Mouse (Mus musculus): Measurements from ENCODE around the gene Dusp18. TPM values are rescaled to one million over a fixed set of nuclear protein-coding genes. Genes with fewer than 3 reads are reported as not detected.

Gene Dusp18
- polyA plus RNA-seq, 1 experiment from 2014 or later = 13.7 TPM

- no peaks in the 10 kb centered on the region for H3K4me1 ChIP-seq (ENCODE audit: control insufficient read depth, insufficient read depth, low read length)
- H3K4me3 ChIP-seq (ENCODE audit: low read depth, low read length) = no peak overlapping the region
- no peak for DNase-seq (ENCODE audit: low spot score)
- ATAC-seq (ENCODE audit: insufficient number of reproducible peaks, low FRiP score, low TSS enrichment, low read depth) = no peak
- no peak overlapping the region for H3K4me2 ChIP-seq (ENCODE audit: low read depth, severe bottlenecking)
- H3K9me3 ChIP-seq (ENCODE audit: control insufficient read depth, low read length) = no peaks in the 10 kb centered on the region
- H3K27me3 ChIP-seq (ENCODE audit: control insufficient read depth, insufficient read depth, low read length) = no peaks in the 10 kb centered on the region
- H3K36me3 ChIP-seq (ENCODE audit: control insufficient read depth, insufficient read depth, low read length) = no peaks in the 10 kb centered on the region
- WGBS = 94% methylated on average over 3 of the region's 3 CpGs
- H3K9ac ChIP-seq (ENCODE audit: low read length) = no peak overlapping the region
- no peak overlapping the region for H3K27ac ChIP-seq (replicated peaks; ENCODE audit: low read depth, low read length)
These were observed 40.9 kb upstream of the Dusp18 start for GRCm38 (mm10) chr11:3854156-3854555.

DNA sequence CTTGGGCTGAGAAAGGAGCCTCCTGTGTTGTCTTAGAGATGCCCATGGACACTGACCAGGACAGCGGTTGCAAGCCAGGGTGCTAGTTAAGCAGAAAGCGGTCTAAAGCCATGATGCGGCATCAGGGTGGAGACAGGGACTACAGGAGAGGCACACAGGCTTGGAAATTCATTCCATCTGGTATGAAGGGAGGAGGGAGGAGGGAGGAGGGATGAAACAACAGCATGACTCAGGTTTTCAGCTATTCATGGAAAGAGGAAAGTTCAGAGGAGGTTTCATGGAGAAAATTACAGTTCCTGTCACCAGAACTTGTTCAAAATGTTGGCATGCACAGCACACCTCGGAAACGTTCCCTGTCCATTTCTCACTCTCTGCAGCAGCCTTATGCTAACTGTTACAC is 39.2 kb upstream of the Dusp18 start:
- WGBS = 94% methylated on average over 5 of the region's 5 CpGs
- no peak overlapping the region for H3K4me3 ChIP-seq (ENCODE audit: low read depth, low read length)
- H3K36me3 ChIP-seq (ENCODE audit: control insufficient read depth, insufficient read depth, low read length) = no peaks in the 10 kb centered on the region
- no peak for DNase-seq (ENCODE audit: low spot score)
- no peak overlapping the region for H3K4me2 ChIP-seq (ENCODE audit: low read depth, severe bottlenecking)
- no peak overlapping the region for H3K9ac ChIP-seq (ENCODE audit: low read length)
- H3K9me3 ChIP-seq (ENCODE audit: control insufficient read depth, low read length) = no peaks in the 10 kb centered on the region
- ATAC-seq (ENCODE audit: insufficient number of reproducible peaks, low FRiP score, low TSS enrichment, low read depth) = no peak
- no peaks in the 10 kb centered on the region for H3K27me3 ChIP-seq (ENCODE audit: control insufficient read depth, insufficient read depth, low read length)
- H3K27ac ChIP-seq (replicated peaks; ENCODE audit: low read depth, low read length) = no peak overlapping the region
- H3K4me1 ChIP-seq (ENCODE audit: control insufficient read depth, insufficient read depth, low read length) = no peaks in the 10 kb centered on the region

GRCm38 (mm10) chr11:3857902-3858301 is 37.1 kb upstream of the Dusp18 start:
- Histone ChIP-seq H3K27me3 (ENCODE audit: control insufficient read depth, insufficient read depth, low read length) (no peaks in the 10 kb centered on the region), H3K27ac (replicated peaks; ENCODE audit: low read depth, low read length) (no peak overlapping the region), H3K9ac (ENCODE audit: low read length) (no peak overlapping the region), H3K4me2 (ENCODE audit: low read depth, severe bottlenecking) (no peak overlapping the region), H3K4me1 (ENCODE audit: control insufficient read depth, insufficient read depth, low read length) (no peaks in the 10 kb centered on the region), H3K4me3 (ENCODE audit: low read depth, low read length) (no peak overlapping the region), H3K36me3 (ENCODE audit: control insufficient read depth, insufficient read depth, low read length) (no peaks in the 10 kb centered on the region), H3K9me3 (ENCODE audit: control insufficient read depth, low read length) (no peaks in the 10 kb centered on the region)
- DNase-seq (ENCODE audit: low spot score) (no peak), ATAC-seq (ENCODE audit: insufficient number of reproducible peaks, low FRiP score, low TSS enrichment, low read depth) (no peak)
- 71% methylated on average over 5 of the region's 5 CpGs for WGBS

DNA sequence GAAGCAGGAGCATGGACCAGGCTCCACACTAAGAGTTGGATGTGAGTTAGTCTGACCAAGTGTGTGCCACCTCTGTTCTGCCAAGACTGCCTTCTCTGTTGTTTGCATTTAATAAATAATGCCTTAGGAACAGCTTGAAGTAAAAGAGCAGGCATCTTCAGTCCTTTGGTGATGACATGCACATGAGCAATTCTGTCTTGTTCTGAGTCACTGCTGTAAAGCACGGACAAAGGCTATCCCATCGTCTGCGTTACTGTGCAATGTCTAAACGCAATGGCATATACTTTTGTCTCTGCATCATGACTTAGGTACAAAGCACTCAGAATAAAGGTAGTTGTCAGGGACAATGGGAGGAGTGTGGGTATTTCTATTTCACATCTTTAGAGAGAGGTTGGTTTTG is 35.3 kb upstream of the Dusp18 start:
- no peaks in the 10 kb centered on the region for H3K27me3 ChIP-seq (ENCODE audit: control insufficient read depth, insufficient read depth, low read length)
- H3K9me3 ChIP-seq (ENCODE audit: control insufficient read depth, low read length) = no peaks in the 10 kb centered on the region
- H3K36me3 ChIP-seq (ENCODE audit: control insufficient read depth, insufficient read depth, low read length) = no peaks in the 10 kb centered on the region
- no peak overlapping the region for H3K4me2 ChIP-seq (ENCODE audit: low read depth, severe bottlenecking)
- no peak overlapping the region for H3K27ac ChIP-seq (replicated peaks; ENCODE audit: low read depth, low read length)
- no peaks in the 10 kb centered on the region; the same call in 1 of the 2 replicates for H3K4me1 ChIP-seq (ENCODE audit: control insufficient read depth, insufficient read depth, low read length)
- H3K4me3 ChIP-seq (ENCODE audit: low read depth, low read length) = no peak overlapping the region
- H3K9ac ChIP-seq (ENCODE audit: low read length) = no peak overlapping the region
- 94% methylated on average over 4 of the region's 4 CpGs for WGBS
- no peak for ATAC-seq (ENCODE audit: insufficient number of reproducible peaks, low FRiP score, low TSS enrichment, low read depth)
- DNase-seq (ENCODE audit: low spot score) = no peak

DNA sequence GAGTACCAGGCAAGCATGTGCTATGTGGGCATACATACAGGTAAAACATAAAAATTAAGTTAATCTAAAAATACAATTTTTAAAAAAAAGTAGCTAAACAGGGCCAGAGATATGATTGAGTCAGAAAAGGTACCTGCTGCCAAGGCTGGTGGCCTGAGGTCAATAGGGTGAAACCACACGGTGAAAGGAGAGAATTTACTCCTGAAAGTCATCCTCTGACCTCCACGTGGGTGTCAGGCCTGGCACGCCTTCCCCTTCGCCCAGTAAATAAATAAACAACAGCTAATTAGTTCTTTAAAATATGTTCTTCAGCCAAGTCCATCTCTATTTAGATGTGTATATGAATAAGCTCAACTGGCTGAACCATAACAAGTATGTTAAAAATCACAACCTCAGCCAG is 34.7 kb upstream of the Dusp18 start:
- no peak overlapping the region for H3K4me2 ChIP-seq (ENCODE audit: low read depth, severe bottlenecking)
- no peaks in the 10 kb centered on the region for H3K27me3 ChIP-seq (ENCODE audit: control insufficient read depth, insufficient read depth, low read length)
- H3K9ac ChIP-seq (ENCODE audit: low read length) = no peak overlapping the region
- no peak overlapping the region for H3K27ac ChIP-seq (replicated peaks; ENCODE audit: low read depth, low read length)
- no peaks in the 10 kb centered on the region for H3K36me3 ChIP-seq (ENCODE audit: control insufficient read depth, insufficient read depth, low read length)
- WGBS = 81% methylated on average over 4 of the region's 4 CpGs
- H3K9me3 ChIP-seq (ENCODE audit: control insufficient read depth, low read length) = no peaks in the 10 kb centered on the region
- no peak overlapping the region for H3K4me3 ChIP-seq (ENCODE audit: low read depth, low read length)
- no peaks in the 10 kb centered on the region; the same call in 1 of the 2 replicates for H3K4me1 ChIP-seq (ENCODE audit: control insufficient read depth, insufficient read depth, low read length)
- DNase-seq (ENCODE audit: low spot score) (no peak), ATAC-seq (ENCODE audit: insufficient number of reproducible peaks, low FRiP score, low TSS enrichment, low read depth) (no peak)

GRCm38 (mm10) chr11:3862661-3863453 is 32.2 kb upstream of the Dusp18 start:
- Histone ChIP-seq H3K9me3 (ENCODE audit: control insufficient read depth, low read length) (no peaks in the 10 kb centered on the region), H3K4me3 (ENCODE audit: low read depth, low read length) (peak overlapping the region; percentile 43), H3K27ac (replicated peaks; ENCODE audit: low read depth, low read length) (no peak overlapping the region), H3K27me3 (ENCODE audit: control insufficient read depth, insufficient read depth, low read length) (no peaks in the 10 kb centered on the region), H3K9ac (ENCODE audit: low read length) (peak overlapping the region; percentile 55), H3K36me3 (ENCODE audit: control insufficient read depth, insufficient read depth, low read length) (no peaks in the 10 kb centered on the region), H3K4me1 (ENCODE audit: control insufficient read depth, insufficient read depth, low read length) (no peaks in the 10 kb centered on the region; the same call in 1 of the 2 replicates), H3K4me2 (ENCODE audit: low read depth, severe bottlenecking) (peak overlapping the region; percentile 80)
- DNase-seq (ENCODE audit: low spot score) = no peak
- 70% methylated on average over 19 of the region's 19 CpGs for WGBS
- ATAC-seq (ENCODE audit: insufficient number of reproducible peaks, low FRiP score, low TSS enrichment, low read depth) = no peak

- Histone ChIP-seq H3K4me1 (ENCODE audit: control insufficient read depth, insufficient read depth, low read length) (no peaks in the 10 kb centered on the region; the same call in 1 of the 2 replicates), H3K27me3 (ENCODE audit: control insufficient read depth, insufficient read depth, low read length) (no peaks in the 10 kb centered on the region), H3K4me3 (ENCODE audit: low read depth, low read length) (peak within 1 kb of the TSS; percentile 43), H3K9ac (ENCODE audit: low read length) (peak within 1 kb of the TSS; percentile 55), H3K4me2 (ENCODE audit: low read depth, severe bottlenecking) (peak within 1 kb of the TSS; percentile 80), H3K36me3 (ENCODE audit: control insufficient read depth, insufficient read depth, low read length) (no peaks in the 10 kb centered on the region), H3K27ac (replicated peaks; ENCODE audit: low read depth, low read length) (no peak within 1 kb of the TSS), H3K9me3 (ENCODE audit: control insufficient read depth, low read length) (no peaks in the 10 kb centered on the region)
- peak; percentile 91 for ATAC-seq (ENCODE audit: insufficient number of reproducible peaks, low FRiP score, low TSS enrichment, low read depth)
- 3% methylated on average over 56 of the region's 58 CpGs for WGBS
- DNase-seq (ENCODE audit: low spot score) = peak; percentile 87
These were observed 31.5 kb upstream of the Dusp18 start, which contains the start of gene Osbp2 for GRCm38 (mm10) chr11:3863454-3864112. Osbp2 (minus strand) TSS chr11:3863903.

DNA sequence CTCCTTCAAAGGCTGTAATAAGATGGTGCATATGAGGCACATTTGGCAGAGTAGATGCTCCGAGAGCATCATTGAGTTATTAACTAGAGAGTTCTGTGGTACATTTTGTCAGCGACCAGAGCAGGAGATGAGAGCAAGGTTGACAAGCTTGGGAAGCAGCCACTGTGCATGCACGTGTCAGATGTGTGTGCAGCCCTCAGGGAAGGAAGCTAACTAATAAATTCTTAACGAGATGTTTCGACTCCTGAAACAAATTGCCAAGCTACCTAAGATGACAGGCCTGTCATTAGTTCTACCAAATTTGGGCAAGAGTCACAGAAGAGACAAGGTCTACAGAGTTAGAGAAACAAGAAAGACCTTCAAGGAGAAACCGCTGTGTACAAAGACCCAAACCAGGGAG is 30.7 kb upstream of the Dusp18 start:
- ATAC-seq (ENCODE audit: insufficient number of reproducible peaks, low FRiP score, low TSS enrichment, low read depth) (no peak), DNase-seq (ENCODE audit: low spot score) (peak; percentile 50)
- Histone ChIP-seq H3K9me3 (ENCODE audit: control insufficient read depth, low read length) (no peaks in the 10 kb centered on the region), H3K4me1 (ENCODE audit: control insufficient read depth, insufficient read depth, low read length) (no peaks in the 10 kb centered on the region; the same call in 1 of the 2 replicates), H3K27ac (replicated peaks; ENCODE audit: low read depth, low read length) (no peak overlapping the region), H3K27me3 (ENCODE audit: control insufficient read depth, insufficient read depth, low read length) (no peaks in the 10 kb centered on the region), H3K9ac (ENCODE audit: low read length) (peak overlapping the region; percentile 18; the same call in 1 of the 2 replicates), H3K36me3 (ENCODE audit: control insufficient read depth, insufficient read depth, low read length) (no peaks in the 10 kb centered on the region), H3K4me3 (ENCODE audit: low read depth, low read length) (peak overlapping the region; percentile 43), H3K4me2 (ENCODE audit: low read depth, severe bottlenecking) (peak overlapping the region; percentile 80)
- WGBS = 21% methylated on average over 6 of the region's 6 CpGs
